Mouse (Mus musculus): Measurements from ENCODE around the gene Slc25a39.

Slc25a39 gene

GRCm38 (mm10) chr11:102396671-102397141 is 11.0 kb downstream of the Slc25a39 start:
- TF ChIP-seq GATA4 (IDR thresholded peaks at IDR 0.05; ENCODE audit: insufficient replicate concordance, low read length): no peak

DNA sequence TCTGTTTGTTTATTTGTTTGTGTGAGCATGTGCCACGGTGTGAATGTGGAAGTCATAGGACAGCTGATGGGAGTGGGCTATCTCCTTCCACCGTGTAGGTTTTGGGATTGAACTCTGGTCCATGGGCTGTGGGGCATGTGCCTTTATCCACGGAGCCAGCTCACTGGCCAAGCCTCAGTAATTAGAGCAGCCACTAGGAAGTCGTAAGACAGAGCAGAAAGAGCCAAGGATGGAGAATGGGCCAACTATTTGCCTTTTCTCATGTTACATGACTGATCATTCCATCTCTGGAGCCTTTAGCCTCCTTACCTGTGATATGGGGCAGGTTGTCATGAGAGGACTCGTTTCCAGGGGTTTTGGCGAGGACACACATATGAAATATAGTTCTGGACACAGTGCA is 11.5 kb downstream of the Slc25a39 start:
- TF ChIP-seq GATA4 (IDR thresholded peaks at IDR 0.05; ENCODE audit: insufficient replicate concordance, low read length): no peak

DNA sequence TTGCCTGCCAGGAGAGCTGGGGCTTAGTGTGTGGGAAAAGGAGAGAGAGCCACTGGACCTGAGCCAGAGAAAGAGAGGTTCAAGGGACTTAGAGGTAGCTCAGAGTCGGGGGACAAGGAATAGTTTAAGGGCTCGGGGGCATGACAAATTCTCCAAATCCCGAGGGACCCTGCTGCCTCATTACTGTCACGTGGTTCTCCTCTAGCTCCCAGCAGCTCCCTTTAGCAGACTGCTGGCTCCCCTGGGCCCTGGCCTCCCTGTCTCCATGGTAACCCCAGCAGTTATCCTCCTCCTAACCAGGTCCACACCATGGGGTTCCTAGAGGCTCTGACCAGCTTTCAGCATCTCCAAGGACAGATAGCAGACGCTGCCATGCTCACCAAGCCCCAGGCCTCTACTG is 12.5 kb downstream of the Slc25a39 start:
- no peak for TF ChIP-seq GATA4 (IDR thresholded peaks at IDR 0.05; ENCODE audit: insufficient replicate concordance, low read length)

DNA sequence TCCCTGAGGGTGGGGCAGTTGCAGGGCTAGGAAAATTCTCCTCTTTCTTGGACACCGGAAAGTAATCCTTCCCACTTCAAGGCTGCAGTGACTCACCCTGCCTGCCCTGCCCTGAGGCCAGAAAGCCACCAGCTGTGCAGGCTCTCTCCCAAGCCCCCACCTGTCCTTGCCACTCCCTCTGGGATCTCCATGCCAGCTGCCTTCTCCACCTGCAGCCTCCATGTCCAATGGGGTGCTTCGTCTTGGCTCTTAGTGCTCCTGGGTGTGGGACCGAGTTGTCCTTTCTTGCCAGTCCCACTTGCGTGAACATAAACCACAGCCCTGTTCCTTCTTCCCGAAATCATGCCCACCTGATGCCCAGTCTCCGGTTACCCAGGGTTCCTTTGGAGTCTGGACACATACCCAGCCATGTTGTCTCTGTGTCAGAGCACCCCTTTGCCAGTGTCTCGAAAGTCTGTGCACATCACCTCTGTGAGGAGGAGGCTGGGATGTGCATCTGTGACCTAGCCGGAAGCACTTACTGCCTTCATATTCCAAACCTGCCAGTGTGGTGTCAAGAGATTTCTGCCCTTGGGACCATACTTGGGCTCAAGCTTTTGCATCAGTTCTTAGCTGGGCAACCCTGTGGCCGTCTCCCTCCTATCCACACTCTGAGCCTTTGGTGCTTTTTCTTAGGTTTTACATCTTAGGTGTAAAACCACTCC is 13.2 kb downstream of the Slc25a39 start:
- TF ChIP-seq GATA4 (IDR thresholded peaks at IDR 0.05; ENCODE audit: insufficient replicate concordance, low read length): no peak

- no peak for TF ChIP-seq GATA4 (IDR thresholded peaks at IDR 0.05; ENCODE audit: insufficient replicate concordance, low read length)
These were observed 13.9 kb downstream of the Slc25a39 start for GRCm38 (mm10) chr11:102393719-102394420.

DNA sequence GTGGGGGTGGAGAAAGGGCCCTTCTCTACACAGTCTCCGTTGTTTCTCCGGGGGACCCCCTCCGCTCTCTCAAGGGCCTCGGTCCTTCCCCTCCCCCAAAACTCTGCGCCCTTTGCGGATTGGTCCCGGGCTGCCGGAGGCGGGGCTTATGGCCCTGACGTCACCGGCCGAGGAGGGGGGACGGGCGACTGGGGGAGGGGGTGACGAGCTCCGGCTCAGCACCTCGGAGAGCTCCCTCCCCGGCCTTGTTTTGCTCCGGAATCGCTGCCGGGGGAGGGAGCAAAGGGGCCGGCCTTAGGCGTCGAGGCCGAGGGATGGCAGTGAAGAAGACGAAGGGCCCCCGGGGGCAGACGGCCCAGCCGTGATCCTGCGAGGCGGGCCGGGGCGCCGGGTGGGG is 14.5 kb downstream of the Slc25a39 start, which contains the start of gene Rundc3a:
Gene Rundc3a, plus strand, starts transcription at position 166 of the 397 bp plus-strand sequence.
- TF ChIP-seq GATA4 (IDR thresholded peaks at IDR 0.05; ENCODE audit: insufficient replicate concordance, low read length): no peak

DNA sequence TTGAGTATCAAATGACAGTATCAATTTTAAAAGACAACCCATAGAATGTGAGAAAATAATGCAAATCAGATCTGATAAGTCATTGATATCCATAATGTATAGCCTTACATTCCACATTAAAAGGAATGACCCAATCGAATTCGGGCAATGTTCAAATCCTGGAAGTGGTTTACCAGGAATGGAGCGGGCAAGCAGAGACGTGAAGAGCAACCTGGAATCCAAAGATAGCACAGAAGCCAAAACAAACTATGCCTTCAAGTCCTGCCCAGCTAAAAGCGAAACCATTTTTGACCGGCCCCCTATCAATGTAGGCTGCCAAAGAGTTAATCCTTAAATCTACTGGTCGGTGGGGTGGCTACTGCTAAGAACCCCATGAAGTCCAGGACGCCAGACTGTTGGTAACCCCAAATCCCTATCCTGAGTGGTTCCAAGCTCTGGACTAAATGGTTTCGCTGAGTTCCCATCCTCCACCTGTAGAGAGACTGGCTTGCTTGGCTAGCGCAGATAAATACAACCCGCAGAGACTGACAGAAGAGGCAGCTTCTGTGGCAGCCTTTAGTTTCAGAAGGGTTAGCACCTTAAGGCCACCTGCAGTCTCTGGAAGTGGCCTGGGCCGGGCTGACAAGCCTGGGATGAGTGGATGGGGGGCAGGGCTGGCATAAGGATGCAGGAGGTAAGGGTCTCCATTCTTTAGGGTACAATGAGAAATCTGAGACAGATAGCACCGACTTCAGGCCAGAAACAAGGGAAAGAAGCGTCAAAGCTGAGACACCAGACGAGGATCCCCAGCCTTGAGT is 15.1 kb downstream of the Slc25a39 start:
- TF ChIP-seq GATA4 (IDR thresholded peaks at IDR 0.05; ENCODE audit: insufficient replicate concordance, low read length): no peak

GRCm38 (mm10) chr11:102386121-102386520 is 21.6 kb downstream of the Slc25a39 start:
- TF ChIP-seq GATA4 (IDR thresholded peaks at IDR 0.05; ENCODE audit: insufficient replicate concordance, low read length): no peak

GRCm38 (mm10) chr11:102385075-102385474 is 22.7 kb downstream of the Slc25a39 start:
- TF ChIP-seq GATA4 (IDR thresholded peaks at IDR 0.05; ENCODE audit: insufficient replicate concordance, low read length): no peak

GRCm38 (mm10) chr11:102384418-102384817 is 23.3 kb downstream of the Slc25a39 start:
- no peak for TF ChIP-seq GATA4 (IDR thresholded peaks at IDR 0.05; ENCODE audit: insufficient replicate concordance, low read length)

DNA sequence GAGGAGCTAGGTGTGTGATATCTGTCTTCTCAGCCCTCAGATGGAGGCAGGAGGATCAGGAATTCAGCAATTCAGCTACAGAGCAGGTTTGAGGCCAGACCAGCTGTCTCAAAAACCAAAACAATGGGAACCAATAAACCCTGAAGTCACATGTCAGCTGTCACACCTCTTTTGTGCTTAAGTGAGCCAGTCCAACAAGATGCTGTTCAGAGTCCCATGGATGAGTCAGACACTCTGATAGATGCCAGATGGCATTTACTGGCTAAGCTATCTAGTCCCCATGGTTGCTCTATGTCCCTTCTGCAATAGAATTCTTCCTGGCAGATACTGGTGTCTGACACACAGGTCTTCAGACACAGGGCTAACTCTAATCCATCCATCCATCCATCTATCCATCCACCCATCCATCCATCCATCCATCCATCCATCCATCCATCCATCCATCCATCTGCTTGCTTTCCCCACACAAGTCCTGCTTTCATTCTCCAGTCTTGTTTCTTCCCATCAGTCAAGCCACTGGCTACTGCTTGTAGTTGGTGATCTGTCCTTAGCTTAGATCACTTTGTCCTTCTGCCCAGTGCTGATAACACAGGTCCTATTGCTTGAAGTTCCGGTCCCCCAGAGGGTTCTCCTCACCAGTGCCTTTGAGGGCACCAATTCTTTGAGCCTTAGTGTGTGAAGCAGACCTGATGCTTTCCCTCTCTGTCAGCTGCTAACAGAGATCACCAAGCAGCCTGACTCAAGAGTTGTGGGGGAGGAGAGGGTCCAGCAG is 24.2 kb downstream of the Slc25a39 start:
- no peak for TF ChIP-seq GATA4 (IDR thresholded peaks at IDR 0.05; ENCODE audit: insufficient replicate concordance, low read length)

- no peak for TF ChIP-seq GATA4 (IDR thresholded peaks at IDR 0.05; ENCODE audit: insufficient replicate concordance, low read length)
These were observed 25.0 kb downstream of the Slc25a39 start for GRCm38 (mm10) chr11:102382794-102383193.

GRCm38 (mm10) chr11:102381341-102382100 is 26.2 kb downstream of the Slc25a39 start:
- no peak; the same call in 1 of the 2 replicates for TF ChIP-seq GATA4 (IDR thresholded peaks at IDR 0.05; ENCODE audit: insufficient replicate concordance, low read length)

- no peak for TF ChIP-seq GATA4 (IDR thresholded peaks at IDR 0.05; ENCODE audit: insufficient replicate concordance, low read length)
These were observed 27.7 kb downstream of the Slc25a39 start for GRCm38 (mm10) chr11:102380091-102380490.

All from liver, adult (tissue).